Comparison of ENCODE assay signal across 12 mouse cellular contexts in genomic region chr4:129191691-129192090, GRCm38 (mm10). TPM values are rescaled to one million over a fixed set of nuclear protein-coding genes. Genes with fewer than 3 reads are reported as not detected.
DNase-seq lines count a peak whose midpoint lies in the region; ATAC-seq and TF ChIP-seq lines count a peak whose summit lies in the region.
"Had no signal": no experiment of that assay in that cellular context is flagged by ENCODE, and none has a peak within 500 bp of the region (broad histone marks: within the 10 kb centered on the region; RNA-seq: fewer than 3 reads in every experiment).

No protein-coding gene starts in this region.

- no peak overlapping the region for H3K9ac ChIP-seq in kidney, embryonic 16.5 days (replicated peaks; ENCODE audit: low read length)
- peak overlapping the region; percentile 93 for H3K9ac ChIP-seq in ES-Bruce4 (ENCODE audit: low read depth, poor library complexity, severe bottlenecking)
- H3K9ac ChIP-seq in liver, embryonic 12.5 days, result peak overlapping the region; percentile 53

- no peak for TF ChIP-seq POLR2A in ES-Bruce4 (IDR thresholded peaks at IDR 0.05; ENCODE audit: insufficient read depth, low read length)
- TF ChIP-seq POLR2A in bone marrow macrophage, adult 2 months (IDR thresholded peaks at IDR 0.05; ENCODE audit: borderline replicate concordance, low read depth, low read length), result no peak

- no peaks in the 10 kb centered on the region for H3K27me3 ChIP-seq in kidney, embryonic 16.5 days (ENCODE audit: insufficient read depth, low read length)
- no peaks in the 10 kb centered on the region for H3K27me3 ChIP-seq in ES-Bruce4 (ENCODE audit: control insufficient read depth, insufficient read depth, low read length, poor library complexity, severe bottlenecking)
- no peaks in the 10 kb centered on the region for H3K27me3 ChIP-seq in liver, embryonic 12.5 days (replicated peaks)

- DNase-seq in kidney, adult 8-10 months, result no peak
- DNase-seq in T-cell, adult 2 months (ENCODE audit: low spot score), result no peak
- no peak for DNase-seq in embryo, embryonic 11 days
- DNase-seq: cerebellum, adult 18-20 months; gastrocnemius, adult 2 months; heart, postnatal 10 days; kidney, postnatal 4 days; lung, postnatal 4 days had no signal

- peak overlapping the region; percentile 73; the same call in 1 of the 2 replicates for H3K4me2 ChIP-seq in kidney, embryonic 16.5 days (replicated peaks; ENCODE audit: low read depth, low read length)
- peak overlapping the region; percentile 92 for H3K4me2 ChIP-seq in liver, embryonic 12.5 days

- no peak overlapping the region for H3K4me3 ChIP-seq in kidney, embryonic 16.5 days (ENCODE audit: low read length)
- peak overlapping the region; percentile 13; the same call in 1 of the 2 replicates for H3K4me3 ChIP-seq in ES-Bruce4 (ENCODE audit: low read depth, low read length)
- 0 out of 2 replicates have a peak overlapping the region, but pooled peaks have one; percentile 94 for H3K4me3 ChIP-seq in bone marrow macrophage, adult 2 months (ENCODE audit: insufficient read depth, low read length)
- H3K4me3 ChIP-seq in liver, embryonic 12.5 days, result peak overlapping the region; percentile 89

- TF ChIP-seq CTCF in ES-Bruce4 (IDR thresholded peaks at IDR 0.05; ENCODE audit: low read depth, low read length), result no peak
- TF ChIP-seq CTCF in bone marrow macrophage, adult 2 months (IDR thresholded peaks at IDR 0.05; ENCODE audit: low read depth, low read length), result no peak

- no peaks in the 10 kb centered on the region for H3K9me3 ChIP-seq in kidney, embryonic 16.5 days (ENCODE audit: low read length)
- H3K9me3 ChIP-seq in ES-Bruce4 (replicated peaks; ENCODE audit: control insufficient read depth, insufficient read depth, low read length, poor library complexity, severe bottlenecking), result no peaks in the 10 kb centered on the region
- H3K9me3 ChIP-seq in liver, embryonic 12.5 days (replicated peaks), result no peaks in the 10 kb centered on the region

- peaks cover 31% of the 10 kb centered on the region for H3K4me1 ChIP-seq in kidney, embryonic 16.5 days (ENCODE audit: insufficient read depth, low read length)
- H3K4me1 ChIP-seq in ES-Bruce4 (ENCODE audit: control insufficient read depth, insufficient read depth, low read length), result no peaks in the 10 kb centered on the region
- H3K4me1 ChIP-seq in bone marrow macrophage, adult 2 months (ENCODE audit: control insufficient read depth, insufficient read depth, low read length), result peaks cover 14% of the 10 kb centered on the region
- H3K4me1 ChIP-seq in liver, embryonic 12.5 days, result peaks cover 54% of the 10 kb centered on the region

- ATAC-seq in kidney, embryonic 16.5 days (ENCODE audit: low FRiP score, low TSS enrichment), result no peak
- ATAC-seq in liver, embryonic 12.5 days, result no peak

- no peak overlapping the region for H3K27ac ChIP-seq in kidney, embryonic 16.5 days (ENCODE audit: low read length)
- no peak overlapping the region for H3K27ac ChIP-seq in ES-Bruce4 (ENCODE audit: insufficient read depth, low read length)
- no peak overlapping the region for H3K27ac ChIP-seq in bone marrow macrophage, adult 2 months (ENCODE audit: insufficient read depth, low read depth, low read length)
- H3K27ac ChIP-seq in liver, embryonic 12.5 days, result peak overlapping the region; percentile 91; the same call in 1 of the 2 replicates
- H3K27ac ChIP-seq: gastrocnemius, adult 2 months had no signal

- H3K36me3 ChIP-seq in kidney, embryonic 16.5 days (ENCODE audit: insufficient read depth, low read length), result peaks cover 10% of the 10 kb centered on the region
- H3K36me3 ChIP-seq in ES-Bruce4 (ENCODE audit: control insufficient read depth, insufficient read depth, low read length, poor library complexity, severe bottlenecking), result peaks cover 22% of the 10 kb centered on the region
- peaks cover 50% of the 10 kb centered on the region for H3K36me3 ChIP-seq in liver, embryonic 12.5 days

- WGBS in kidney, embryonic 16.5 days, result 55% methylated on average over 5 of the region's 5 CpGs
- WGBS in liver, embryonic 12.5 days (ENCODE audit: insufficient replicate concordance), result 76% methylated on average over 5 of the region's 5 CpGs

- no peak for TF ChIP-seq EP300 in ES-Bruce4 (IDR thresholded peaks at IDR 0.05; ENCODE audit: insufficient read depth, low read depth, low read length)

RNA-seq across cellular contexts. Expression of gene Yars, which starts 2.1 kb away (rescaled TPM):
- 85.0 and 89.6 TPM in 2 replicates for polyA plus RNA-seq in kidney, embryonic 16.5 days (2015; fragmentation: Nextera tagmentation; extraction: Ambion mirVana)
- polyA plus RNA-seq in ES-Bruce4 (2011; ENCODE audit: insufficient read depth, insufficient read length, low read depth, missing spikeins), result 90.6 and 99.8 TPM in 2 replicates
- polyA plus RNA-seq in bone marrow macrophage, adult 2 months (2012; ENCODE audit: insufficient read depth, insufficient read length, missing spikeins), result 18.0 and 21.7 TPM in 2 replicates
- polyA plus RNA-seq in liver, embryonic 12.5 days (2016; fragmentation: Nextera tagmentation; extraction: Ambion mirVana), result 92.4 and 92.9 TPM in 2 replicates

RNA-seq across cellular contexts. Expression of gene S100pbp, which starts 2.2 kb away (rescaled TPM):
- 23.2 and 25.6 TPM in 2 replicates for polyA plus RNA-seq in kidney, embryonic 16.5 days (2015; fragmentation: Nextera tagmentation; extraction: Ambion mirVana)
- 80.0 and 83.5 TPM in 2 replicates for polyA plus RNA-seq in ES-Bruce4 (2011; ENCODE audit: insufficient read depth, insufficient read length, low read depth, missing spikeins)
- 25.9 and 26.8 TPM in 2 replicates for polyA plus RNA-seq in bone marrow macrophage, adult 2 months (2012; ENCODE audit: insufficient read depth, insufficient read length, missing spikeins)
- 10.9 and 12.1 TPM in 2 replicates for polyA plus RNA-seq in liver, embryonic 12.5 days (2016; fragmentation: Nextera tagmentation; extraction: Ambion mirVana)

RNA-seq across cellular contexts. Expression of gene Fndc5, which starts 54.9 kb away (rescaled TPM):
- 3.0 and 3.4 TPM in 2 replicates for polyA plus RNA-seq in kidney, embryonic 16.5 days (2015; fragmentation: Nextera tagmentation; extraction: Ambion mirVana)
- polyA plus RNA-seq in ES-Bruce4 (2011; ENCODE audit: insufficient read depth, insufficient read length, low read depth, missing spikeins), result 2.7 and 3.3 TPM in 2 replicates
- not detected in 2 replicates for polyA plus RNA-seq in bone marrow macrophage, adult 2 months (2012; ENCODE audit: insufficient read depth, insufficient read length, missing spikeins)
- 1.3 and 1.8 TPM in 2 replicates for polyA plus RNA-seq in liver, embryonic 12.5 days (2016; fragmentation: Nextera tagmentation; extraction: Ambion mirVana)
